Mouse (Mus musculus) embryonic stem cell, embryonic (primary cell): ENCODE measurements around the gene Pdpr.

ENCODE experiments used
- CTCF ChIA-PET, 4 experiments: fragments of 300-600 bp in 2 of 4; fragments of 350-600 bp in 2 of 4; sonication (Branson Sonifier 250); formaldehyde crosslinking; loops; one replicate each; lab custom pipeline; 2022; ENCODE audit warnings: inconsistent platforms in 2 of 4; lab: Charles Lee
- POLR2A ChIA-PET, 4 experiments: fragments of 300-600 bp in 2 of 4; fragments of 350-600 bp in 2 of 4; sonication (Branson Sonifier 250); formaldehyde crosslinking; loops; one replicate each; lab custom pipeline; 2022; ENCODE audit warnings: antibody characterized with exemption in 4 of 4, inconsistent platforms in 1 of 4; lab: Charles Lee

The Pdpr gene

GRCm38 (mm10) chr8:111155721-111156436 is 61.4 kb downstream of the Pdpr start:
- ChIA-PET CTCF (interaction anchor here in 1 of 4 experiments (0.6 to 0.7 kb wide), 2 partner anchors 80 to 297 kb away, joined by 4 to 5 read pairs; no protein-coding TSS in a partner anchor), POLR2A (interaction anchor here in 2 of 4 experiments (0.6 to 0.9 kb wide), 5 partner anchors 9 to 309 kb away, joined by 3 to 4 read pairs (median 3); partner anchors contain the start of gene Sf3b3 (in 1 of the 2))

- ChIA-PET POLR2A (interaction anchor here in 3 of 4 experiments (1.0 to 1.4 kb wide), 6 partner anchors 8 to 142 kb away, joined by 3 to 5 read pairs (median 3); partner anchors contain the start of gene Rfwd3 (in 1 of the 3)), CTCF (interaction anchor here (0.5 to 2.0 kb wide), 7 partner anchors 11 to 1752 kb away, joined by 3 to 18 read pairs (median 4); no protein-coding TSS in a partner anchor)
Measured at GRCm38 (mm10) chr8:111157617-111158016, 63.2 kb downstream of the Pdpr start.

GRCm38 (mm10) chr8:111171661-111172060 is 77.2 kb downstream of the Pdpr start:
- ChIA-PET POLR2A (interaction anchor here in 3 of 4 experiments (0.6 to 1.1 kb wide), 7 partner anchors 14 to 754 kb away, joined by 3 to 6 read pairs (median 4); partner anchors contain the start of gene Rfwd3 (in 1 of the 3)), CTCF (interaction anchor here in 1 of 4 experiments (1.3 kb wide), 1 partner anchor 13 kb away, joined by 5 read pairs; no protein-coding TSS in a partner anchor)

GRCm38 (mm10) chr8:111185472-111185947 is 91.1 kb downstream of the Pdpr start:
- POLR2A ChIA-PET: interaction anchor here in 2 of 4 experiments (1.2 to 1.9 kb wide), 2 partner anchors 10 to 17 kb away, joined by 3 to 4 read pairs; no protein-coding TSS in a partner anchor
- CTCF ChIA-PET: interaction anchor here in 1 of 4 experiments (0.6 kb wide), 1 partner anchor 94 kb away, joined by 5 read pairs; no protein-coding TSS in a partner anchor
